Mouse (Mus musculus): ENCODE data around the gene P3h3. TPM values are rescaled to one million over a fixed set of nuclear protein-coding genes. Genes with fewer than 3 reads are reported as not detected.

The P3h3 gene
- polyA plus RNA-seq, 1 experiment from 2014 or later, result 13.4 TPM

DNA sequence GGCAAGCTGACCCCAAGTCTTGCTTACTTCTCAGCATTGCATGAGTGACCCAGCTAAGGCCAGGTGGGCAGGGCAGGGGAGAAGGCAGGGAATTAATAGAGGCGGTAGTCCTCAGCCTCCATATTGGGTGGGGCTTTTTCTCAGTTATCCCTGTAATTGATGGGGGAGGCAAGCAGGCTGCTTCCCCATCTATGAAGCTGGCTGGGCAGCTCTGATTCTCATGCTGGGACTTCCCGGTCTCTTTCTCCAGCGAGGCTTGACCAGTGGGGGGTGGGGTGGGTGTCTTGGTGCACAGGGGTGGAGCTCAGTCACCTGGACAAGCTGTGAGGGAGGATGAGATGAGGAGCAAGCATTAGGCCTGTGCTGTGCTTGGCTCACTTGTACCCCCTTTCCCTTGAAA lies 4.2 kb upstream of the P3h3 start:
- WGBS, result 41% methylated on average over 3 of the region's 3 CpGs
- H3K27ac ChIP-seq, result no peak overlapping the region
- no peak overlapping the region for H3K4me3 ChIP-seq
- DNase-seq (ENCODE audit: low spot score), result no peak
- H3K9me3 ChIP-seq, result no peaks in the 10 kb centered on the region
- peaks cover 62% of the 10 kb centered on the region for H3K4me1 ChIP-seq
- no peaks in the 10 kb centered on the region for H3K36me3 ChIP-seq
- H3K27me3 ChIP-seq (ENCODE audit: insufficient read depth, poor library complexity, severe bottlenecking), result peaks cover 86% of the 10 kb centered on the region

DNA sequence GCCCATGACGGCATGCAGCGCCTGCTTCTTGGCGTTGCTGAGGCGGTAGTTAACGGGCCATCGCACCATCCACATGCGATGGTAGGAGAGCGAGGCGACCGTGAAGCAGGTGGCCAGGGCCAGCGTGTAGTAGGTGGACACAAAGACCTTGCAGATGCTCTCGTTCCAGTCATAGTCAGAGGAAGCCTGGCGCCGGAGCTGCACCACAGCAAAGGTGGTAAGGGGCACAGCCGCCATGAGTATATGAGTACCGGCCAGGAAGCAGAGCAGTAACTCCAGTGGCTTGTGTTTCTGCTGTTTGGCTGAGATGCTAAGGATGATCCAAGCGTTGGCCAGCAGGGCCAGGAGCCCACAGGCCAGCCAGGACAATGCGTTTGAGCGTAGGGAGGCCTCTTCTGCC lies 3.7 kb upstream of the P3h3 start:
- Histone ChIP-seq H3K27me3 (ENCODE audit: insufficient read depth, poor library complexity, severe bottlenecking) (peaks cover 80% of the 10 kb centered on the region), H3K27ac (no peak overlapping the region), H3K36me3 (no peaks in the 10 kb centered on the region), H3K4me1 (peaks cover 67% of the 10 kb centered on the region), H3K9me3 (no peaks in the 10 kb centered on the region), H3K4me3 (no peak overlapping the region)
- WGBS, result 78% methylated on average over 19 of the region's 19 CpGs
- DNase-seq (ENCODE audit: low spot score), result no peak

DNA sequence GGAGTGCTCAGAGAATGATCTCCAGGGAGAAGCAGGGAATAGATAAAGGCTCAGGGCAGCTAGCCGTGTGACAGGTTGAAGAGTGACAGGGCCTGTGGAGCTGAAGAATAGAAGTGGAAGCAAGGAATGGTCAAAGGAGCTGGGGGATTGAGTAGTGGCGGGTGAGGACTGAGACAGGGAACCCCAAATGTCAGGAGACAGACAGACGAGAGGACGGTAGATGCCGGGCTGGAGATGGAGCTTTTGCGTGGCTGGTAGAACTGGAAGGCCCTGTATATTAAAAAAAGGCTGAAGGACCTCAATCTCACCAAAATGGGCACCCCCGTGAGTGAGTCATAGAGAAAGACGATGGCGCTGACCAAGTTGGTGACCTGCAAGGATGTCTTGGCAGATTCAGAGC lies 3.0 kb upstream of the P3h3 start:
- Histone ChIP-seq H3K9me3 (no peaks in the 10 kb centered on the region), H3K4me3 (no peak overlapping the region), H3K27me3 (ENCODE audit: insufficient read depth, poor library complexity, severe bottlenecking) (peaks cover 78% of the 10 kb centered on the region), H3K27ac (0 out of 2 replicates have a peak overlapping the region, but pooled peaks have one; percentile 63), H3K4me1 (peaks cover 75% of the 10 kb centered on the region), H3K36me3 (no peaks in the 10 kb centered on the region)
- WGBS, result 74% methylated on average over 9 of the region's 9 CpGs
- DNase-seq (ENCODE audit: low spot score), result no peak

DNA sequence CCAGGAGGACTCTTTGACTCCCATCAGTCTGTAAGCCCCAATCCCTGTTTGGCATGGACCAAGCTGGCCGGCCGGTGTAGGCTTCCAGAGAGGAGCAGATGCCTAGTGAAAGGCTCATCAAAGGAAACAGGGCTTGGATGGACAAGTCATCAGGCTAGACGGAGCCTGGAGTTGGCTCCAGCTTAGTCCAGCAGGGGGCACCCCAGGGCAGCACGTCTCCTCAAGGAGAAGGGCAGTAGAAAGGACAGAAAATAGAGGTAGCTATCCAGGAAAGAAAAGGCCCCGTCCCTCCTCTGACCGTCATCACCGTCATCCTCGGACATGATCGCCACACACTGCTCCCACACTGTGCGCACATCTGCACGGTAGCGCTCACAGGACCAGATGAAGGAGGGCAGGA lies 2.2 kb upstream of the P3h3 start:
- H3K36me3 ChIP-seq, result no peaks in the 10 kb centered on the region
- H3K4me3 ChIP-seq, result no peak overlapping the region
- WGBS, result 6% methylated on average over 12 of the region's 12 CpGs
- peaks cover 79% of the 10 kb centered on the region for H3K4me1 ChIP-seq
- no peaks in the 10 kb centered on the region for H3K9me3 ChIP-seq
- peak overlapping the region; percentile 63 for H3K27ac ChIP-seq
- H3K27me3 ChIP-seq (ENCODE audit: insufficient read depth, poor library complexity, severe bottlenecking), result peaks cover 75% of the 10 kb centered on the region
- DNase-seq (ENCODE audit: low spot score), result peak; percentile 93

DNA sequence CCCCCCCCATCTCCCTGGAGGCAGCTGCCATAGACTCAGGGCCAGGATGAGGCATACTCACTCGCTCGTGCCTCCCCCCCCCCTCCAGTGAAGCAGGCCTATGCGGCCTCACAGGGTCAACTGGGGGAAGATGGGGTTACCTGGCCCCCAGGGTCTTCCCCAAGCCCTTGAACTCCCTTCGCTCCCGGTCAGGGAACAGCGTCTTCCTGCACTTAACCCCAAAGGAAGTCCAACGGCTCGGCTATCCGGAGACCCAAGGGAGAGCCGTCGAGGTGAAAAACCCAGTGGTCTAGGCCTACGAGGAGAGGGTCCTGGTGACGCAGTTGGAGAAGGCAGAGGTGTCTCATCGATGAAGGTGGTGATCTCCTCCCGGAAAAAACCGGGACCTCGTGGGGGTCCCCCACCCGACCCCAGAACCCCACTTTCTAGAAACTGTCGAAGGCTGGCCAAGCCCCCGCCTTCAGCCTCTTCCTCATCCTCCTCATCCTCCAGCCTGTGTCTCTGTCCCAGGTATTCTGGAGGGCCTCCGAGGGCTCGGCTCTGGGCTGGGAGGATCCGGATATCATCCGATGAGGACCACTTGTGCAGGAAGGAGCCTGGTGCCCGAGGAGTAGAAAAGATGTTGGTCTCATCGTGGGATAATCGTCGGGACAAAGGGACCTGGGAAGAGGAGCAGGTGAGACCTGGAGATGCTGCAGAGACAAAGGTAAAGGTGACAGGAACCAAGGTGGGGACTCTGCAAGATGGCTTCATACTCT lies 1.2 kb upstream of the P3h3 start:
- Histone ChIP-seq H3K9me3 (no peaks in the 10 kb centered on the region), H3K36me3 (0 out of 2 replicates have a peak, but pooled peaks cover under 1% of the 10 kb centered on the region), H3K4me3 (0 out of 2 replicates have a peak overlapping the region, but pooled peaks have one; percentile 82), H3K4me1 (peaks cover 76% of the 10 kb centered on the region), H3K27ac (no peak overlapping the region), H3K27me3 (ENCODE audit: insufficient read depth, poor library complexity, severe bottlenecking) (peaks cover 68% of the 10 kb centered on the region)
- no peak for DNase-seq (ENCODE audit: low spot score)
- WGBS, result 66% methylated on average over 27 of the region's 28 CpGs

DNA sequence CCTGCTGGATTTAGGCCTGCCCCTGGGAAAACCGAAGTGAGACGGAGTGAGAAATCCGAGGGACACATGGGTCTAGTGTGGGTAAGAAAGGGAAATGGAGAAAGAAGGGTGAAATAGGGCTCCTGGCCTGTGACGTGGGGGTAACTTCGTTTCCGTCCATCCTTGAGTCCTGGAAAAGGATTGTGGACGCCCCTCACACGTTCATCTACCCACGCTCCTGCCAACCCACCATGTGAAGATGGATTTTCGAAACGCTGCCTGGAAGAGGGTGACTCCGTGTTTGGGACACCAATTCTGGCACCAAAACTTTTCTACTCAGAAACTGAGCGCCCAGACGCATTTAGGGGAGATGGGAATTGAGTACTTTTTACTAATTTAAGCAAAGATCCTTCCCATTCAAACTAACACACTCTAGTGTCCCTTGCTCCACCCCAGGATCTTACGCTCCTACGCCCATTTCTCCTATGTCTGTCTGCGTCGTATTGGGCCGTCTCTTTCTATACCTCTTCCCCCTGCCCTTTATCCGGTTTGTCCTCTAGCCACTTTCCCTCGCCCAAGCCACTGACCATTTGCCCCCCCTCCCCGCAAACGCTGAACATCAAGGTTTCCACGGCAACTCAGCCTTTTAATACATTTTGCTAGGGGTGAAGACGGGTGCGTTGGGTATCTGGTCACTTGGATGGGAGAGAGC lies 433 bp upstream of the P3h3 start:
- 28% methylated on average over 26 of the region's 26 CpGs for WGBS
- Histone ChIP-seq H3K27me3 (ENCODE audit: insufficient read depth, poor library complexity, severe bottlenecking) (peaks cover 64% of the 10 kb centered on the region), H3K9me3 (no peaks in the 10 kb centered on the region), H3K4me1 (peaks cover 69% of the 10 kb centered on the region), H3K27ac (peak overlapping the region; percentile 97), H3K4me3 (peak overlapping the region; percentile 82), H3K36me3 (0 out of 2 replicates have a peak, but pooled peaks cover 4% of the 10 kb centered on the region)
- DNase-seq (ENCODE audit: low spot score), result no peak

DNA sequence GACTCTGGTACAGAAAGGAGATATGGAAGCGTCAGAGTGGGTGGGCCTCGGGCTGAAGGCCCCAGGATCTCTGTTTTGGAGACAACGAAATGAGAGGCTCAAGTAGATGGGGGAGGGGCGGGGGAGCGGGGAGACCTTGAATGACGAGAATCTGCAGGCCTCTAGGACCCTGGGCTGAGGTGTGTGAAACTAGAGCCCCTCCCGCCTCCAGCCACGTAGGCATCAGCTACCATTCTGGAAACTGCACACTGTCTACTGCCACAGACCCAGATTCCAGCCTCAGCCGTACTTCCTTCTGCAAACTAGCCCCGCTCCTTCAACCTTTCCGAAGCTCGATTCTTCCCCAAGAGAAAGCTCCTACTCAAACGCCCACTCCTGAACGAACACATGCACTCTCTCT lies 1.2 kb downstream of the P3h3 start:
- peaks cover 52% of the 10 kb centered on the region for H3K4me1 ChIP-seq
- DNase-seq (ENCODE audit: low spot score), result no peak
- peaks cover 48% of the 10 kb centered on the region for H3K27me3 ChIP-seq (ENCODE audit: insufficient read depth, poor library complexity, severe bottlenecking)
- no peaks in the 10 kb centered on the region for H3K9me3 ChIP-seq
- peak overlapping the region; percentile 82 for H3K4me3 ChIP-seq
- H3K36me3 ChIP-seq, result peaks cover 7% of the 10 kb centered on the region; the same call in 1 of the 2 replicates
- WGBS, result 8% methylated on average over 14 of the region's 14 CpGs
- H3K27ac ChIP-seq, result peak overlapping the region; percentile 97

DNA sequence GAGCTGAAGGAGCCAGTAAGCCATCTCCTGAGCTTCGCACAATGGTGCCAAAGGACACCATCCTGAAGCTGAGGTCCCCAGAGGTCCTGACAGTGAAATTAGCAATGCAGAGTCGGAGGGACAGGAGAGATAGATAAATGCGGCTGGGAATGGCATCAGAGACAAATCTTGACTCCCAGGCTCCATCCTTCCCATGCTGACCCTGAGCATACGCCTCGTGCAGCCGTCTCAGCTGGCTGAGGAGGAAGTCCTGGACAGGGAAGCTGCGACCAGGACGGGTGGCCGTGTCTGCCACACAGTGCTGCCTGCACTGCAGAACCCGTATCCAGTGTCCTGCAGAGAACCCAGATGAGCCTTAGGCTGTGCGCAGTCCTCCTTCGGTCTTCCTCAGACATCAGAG lies 2.9 kb downstream of the P3h3 start:
- Histone ChIP-seq H3K27ac (no peak overlapping the region), H3K36me3 (peaks cover 7% of the 10 kb centered on the region; the same call in 1 of the 2 replicates)

DNA sequence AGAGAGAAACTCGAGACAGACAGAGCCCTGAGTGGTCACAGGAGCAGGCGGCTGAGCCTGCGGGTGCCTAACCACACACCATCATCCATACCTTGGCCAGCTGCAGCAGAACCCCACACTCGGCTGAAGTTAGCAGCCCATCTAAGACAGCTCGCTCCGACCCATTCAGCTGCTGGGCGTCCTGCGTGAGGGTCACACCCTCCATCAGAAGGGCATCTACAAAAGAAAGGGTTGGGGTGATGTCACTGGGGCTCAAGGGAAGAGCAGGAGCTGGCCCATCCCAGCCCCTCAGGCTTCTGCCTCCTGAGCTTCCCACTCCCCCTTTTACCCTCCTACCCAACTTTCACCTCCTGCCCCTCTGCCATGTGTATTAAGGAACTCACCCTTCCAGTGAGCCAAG lies 7.0 kb downstream of the P3h3 start:
- Histone ChIP-seq H3K27me3 (ENCODE audit: insufficient read depth, poor library complexity, severe bottlenecking) (peaks cover 16% of the 10 kb centered on the region), H3K36me3 (peaks cover 7% of the 10 kb centered on the region; the same call in 1 of the 2 replicates), H3K27ac (no peak overlapping the region), H3K4me1 (peaks cover 8% of the 10 kb centered on the region), H3K9me3 (no peaks in the 10 kb centered on the region), H3K4me3 (no peak overlapping the region)
- 38% methylated on average over 8 of the region's 8 CpGs for WGBS
- no peak for DNase-seq (ENCODE audit: low spot score)

More for the DNA sequence above, 2.9 kb downstream of the P3h3 start:
- no peak for DNase-seq (ENCODE audit: low spot score)
- 64% methylated on average over 12 of the region's 12 CpGs for WGBS
- Histone ChIP-seq H3K4me1 (peaks cover 36% of the 10 kb centered on the region), H3K27me3 (ENCODE audit: insufficient read depth, poor library complexity, severe bottlenecking) (peaks cover 37% of the 10 kb centered on the region), H3K9me3 (no peaks in the 10 kb centered on the region), H3K4me3 (no peak overlapping the region)

DNA sequence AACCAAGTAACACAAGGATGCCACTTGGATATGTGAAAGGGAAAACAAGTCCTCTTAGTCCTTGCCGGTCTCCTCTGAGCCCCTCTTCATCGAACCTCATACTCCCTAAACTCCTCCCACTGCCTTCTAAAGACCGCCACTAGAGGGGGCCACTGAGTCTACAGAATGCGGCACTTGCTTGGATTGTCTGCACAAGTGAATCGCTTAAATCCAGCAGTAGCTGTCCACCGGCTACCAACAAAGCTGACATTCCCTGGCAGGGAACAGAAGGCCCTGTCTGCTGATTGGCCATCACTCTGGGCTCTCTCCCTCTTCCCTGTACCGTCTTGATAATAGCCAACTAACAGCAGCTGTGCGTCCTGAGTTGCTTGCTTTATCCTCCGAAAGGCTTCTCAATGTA lies 10.2 kb downstream of the P3h3 start:
- H3K4me3 ChIP-seq, result no peak overlapping the region

DNA sequence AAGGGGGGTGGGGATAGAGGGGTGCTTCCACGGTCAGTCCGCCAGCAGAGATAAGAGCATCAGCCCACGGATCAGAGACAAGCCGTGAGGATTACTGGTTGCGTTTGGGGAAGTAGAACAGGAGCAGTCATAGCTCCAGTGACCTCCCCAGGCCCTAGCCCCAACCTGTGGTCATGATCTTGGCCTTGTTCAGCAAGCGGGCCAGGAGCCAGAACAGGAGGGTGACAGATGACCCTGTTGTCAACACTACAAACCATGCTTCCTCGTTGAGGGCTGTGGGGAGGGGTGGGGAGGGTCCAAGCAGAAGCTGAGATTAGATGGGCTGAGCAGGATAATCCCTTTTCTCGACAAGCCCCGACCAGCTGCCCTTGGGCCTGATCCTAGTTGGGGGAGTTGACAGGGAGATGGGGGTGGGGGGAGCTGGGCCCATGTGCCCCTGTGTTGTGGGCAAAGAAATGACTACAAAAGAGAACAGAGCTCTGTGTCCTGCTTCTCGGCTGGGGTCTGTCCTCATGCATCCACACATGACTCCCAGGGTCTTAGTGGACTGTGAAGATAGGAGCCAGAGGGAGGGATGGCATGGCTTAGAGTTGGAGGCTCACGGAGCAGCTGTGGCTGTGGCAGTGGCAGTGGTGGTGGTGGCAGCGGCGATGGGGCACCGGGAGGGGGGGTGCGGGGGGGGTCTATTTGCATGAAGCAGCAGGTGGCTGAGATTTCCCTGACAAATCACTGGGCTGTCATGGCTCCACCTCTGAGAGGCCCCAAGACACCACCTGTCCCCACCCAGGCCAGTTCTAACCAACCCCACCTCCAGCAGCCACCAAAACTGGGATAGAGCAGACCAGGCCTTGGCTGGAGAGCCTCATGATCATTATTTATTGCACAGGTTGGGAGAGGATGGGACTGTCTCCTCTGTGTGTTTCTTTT lies 17.0 kb downstream of the P3h3 start, which contains the start of gene Gnb3:
TSS of gene Gnb3 (minus strand) at position 35 of the 927 bp plus-strand sequence.
- WGBS, result 17% methylated on average over 15 of the region's 15 CpGs

More for the DNA sequence above, 10.2 kb downstream of the P3h3 start:
- peaks cover 12% of the 10 kb centered on the region for H3K36me3 ChIP-seq
- WGBS, result 9% methylated on average over 9 of the region's 9 CpGs
- peaks cover 13% of the 10 kb centered on the region for H3K27me3 ChIP-seq (ENCODE audit: insufficient read depth, poor library complexity, severe bottlenecking)
- peak; percentile 96 for DNase-seq (ENCODE audit: low spot score)
- H3K4me1 ChIP-seq, result peaks cover 3% of the 10 kb centered on the region; the same call in 1 of the 2 replicates
- H3K27ac ChIP-seq, result no peak overlapping the region
- H3K9me3 ChIP-seq, result no peaks in the 10 kb centered on the region

DNA sequence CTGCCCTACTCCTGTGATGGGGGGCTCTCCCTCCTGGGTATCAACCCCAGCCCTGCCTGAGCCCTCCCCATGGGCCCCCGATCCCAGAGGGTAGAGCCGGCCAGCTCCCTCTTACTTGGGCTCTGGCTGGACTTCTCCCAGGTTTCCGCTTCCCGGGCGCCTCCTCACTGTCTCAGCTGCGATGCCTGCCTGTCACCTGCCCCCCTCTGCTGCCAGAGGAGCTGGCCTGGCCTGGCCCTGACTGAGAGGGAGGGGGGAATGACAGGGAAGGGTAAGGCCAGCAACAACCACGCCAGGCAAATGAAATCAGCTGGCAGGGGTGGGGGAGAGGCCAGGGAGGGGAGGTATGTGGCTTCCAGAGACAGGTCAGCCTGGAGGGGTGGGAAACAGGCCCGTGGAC lies 17.7 kb downstream of the P3h3 start:
- peak overlapping the region; percentile 43 for H3K4me3 ChIP-seq
- WGBS, result 1% methylated on average over 8 of the region's 8 CpGs
- peak overlapping the region; percentile 79 for H3K27ac ChIP-seq
- no peaks in the 10 kb centered on the region for H3K9me3 ChIP-seq
- H3K4me1 ChIP-seq, result peaks cover 51% of the 10 kb centered on the region
- peaks cover 13% of the 10 kb centered on the region for H3K36me3 ChIP-seq
- H3K27me3 ChIP-seq (ENCODE audit: insufficient read depth, poor library complexity, severe bottlenecking), result peaks cover 16% of the 10 kb centered on the region
- DNase-seq (ENCODE audit: low spot score), result no peak

More for the DNA sequence above, 17.0 kb downstream of the P3h3 start, which contains the start of gene Gnb3:
- Histone ChIP-seq H3K4me1 (peaks cover 46% of the 10 kb centered on the region), H3K27ac (peak within 1 kb of the TSS; percentile 79), H3K9me3 (no peaks in the 10 kb centered on the region), H3K27me3 (ENCODE audit: insufficient read depth, poor library complexity, severe bottlenecking) (peaks cover 20% of the 10 kb centered on the region), H3K36me3 (peaks cover 18% of the 10 kb centered on the region), H3K4me3 (peak within 1 kb of the TSS; percentile 43)
- DNase-seq (ENCODE audit: low spot score), result no peak

Measured in heart, embryonic 10.5 days (tissue).